Mouse (Mus musculus) intestine, embryonic 16.5 days (tissue): ENCODE results near the gene Aip. TPM values are rescaled to one million over a fixed set of nuclear protein-coding genes. Genes with fewer than 3 reads are reported as not detected.

Experiments used
- ATAC-seq: fragments of 200-750 bp; cut with Nextera tagmentation; 2 replicates; pipeline ENCODE4 v1.8.0; 2017; ENCODE audit warnings: moderate TSS enrichment, moderate library complexity
- H3K27ac ChIP-seq: fragments of 300-500 bp; sonication (generic); 2 replicates; pipeline ENCODE4 v1.5.1; 2014; ENCODE audit warnings: mild to moderate bottlenecking, low read length
- H3K27me3 ChIP-seq: fragments of 300-500 bp; sonication (generic); replicated peaks from 2 replicates; pipeline ENCODE4 v1.6.1; 2014; ENCODE audit warnings: low read length, control low read depth, mixed read lengths; ENCODE audit not compliant: control insufficient read depth, insufficient read depth
- H3K36me3 ChIP-seq: fragments of 300-500 bp; sonication (generic); 2 replicates; pipeline ENCODE4 v1.6.1; 2014; ENCODE audit warnings: low read length, control low read depth; ENCODE audit not compliant: control insufficient read depth, insufficient read depth
- H3K4me1 ChIP-seq: fragments of 300-500 bp; sonication (generic); 2 replicates; pipeline ENCODE4 v1.6.1; 2014; ENCODE audit warnings: low read length, control low read depth, mixed read lengths; ENCODE audit not compliant: control insufficient read depth, insufficient read depth
- H3K4me2 ChIP-seq: fragments of 300-500 bp; sonication (generic); 2 replicates; pipeline ENCODE4 v1.6.1; 2014; ENCODE audit warnings: low read depth, low read length, control low read depth
- H3K4me3 ChIP-seq: fragments of 300-500 bp; sonication (generic); 2 replicates; pipeline ENCODE4 v1.5.1; 2014; ENCODE audit warnings: mild to moderate bottlenecking, low read length
- H3K9ac ChIP-seq: fragments of 300-500 bp; sonication (generic); 2 replicates; pipeline ENCODE4 v1.6.1; 2014; ENCODE audit warnings: low read depth, low read length
- H3K9me3 ChIP-seq: fragments of 300-500 bp; sonication (generic); 2 replicates; pipeline ENCODE4 v1.6.1; 2016; ENCODE audit warnings: low read length, control low read depth; ENCODE audit not compliant: control insufficient read depth
- WGBS: fragments of 180-500 bp; shearing (Covaris S2); extraction: QIAGEN DNeasy Blood & Tissue Kit; methylation state at CpG from one replicate; pipeline ENCODE4 v1.1.7; 2014; 5-methylcytosine and 5-hydroxymethylcytosine counted together
- polyA plus RNA-seq: library from polyadenylated mRNA; unstranded; fragments of >200 nt; fragmentation: Nextera tagmentation; extraction: Ambion mirVana; gene quantifications from 2 replicates; pipeline ENCODE4 v1.2.1, GENCODE M21; 2015

Aip gene
- polyA plus RNA-seq, 1 experiment from 2014 or later, result 81.2 TPM

DNA sequence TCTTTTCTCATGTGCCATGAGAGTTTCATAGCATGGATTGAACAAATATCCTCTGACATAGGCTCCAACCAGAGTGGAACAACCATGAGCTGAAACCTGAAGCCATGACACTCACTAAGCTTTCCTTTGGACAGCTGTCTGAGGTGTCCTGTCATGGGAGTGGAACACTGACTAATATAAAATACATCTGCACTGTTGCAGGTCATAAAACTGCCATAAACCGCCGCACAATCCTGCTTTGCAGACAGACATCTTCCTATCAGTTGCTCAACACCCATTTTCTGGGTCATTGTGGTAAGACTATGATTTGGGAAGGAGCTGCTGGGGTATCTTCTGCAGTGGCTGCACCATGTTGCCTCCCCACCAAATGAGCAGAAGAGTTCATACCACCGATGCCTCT lies 32.9 kb downstream of the Aip start:
- no peak for ATAC-seq
- H3K4me3 ChIP-seq, result no peak overlapping the region
- no peak overlapping the region for H3K9ac ChIP-seq
- no peak overlapping the region for H3K27ac ChIP-seq
- no peaks in the 10 kb centered on the region for H3K36me3 ChIP-seq
- no peaks in the 10 kb centered on the region for H3K27me3 ChIP-seq
- H3K4me2 ChIP-seq, result no peak overlapping the region
- no peaks in the 10 kb centered on the region for H3K9me3 ChIP-seq
- H3K4me1 ChIP-seq, result peaks cover 8% of the 10 kb centered on the region
- WGBS, result 68% methylated on average over 3 of the region's 3 CpGs

DNA sequence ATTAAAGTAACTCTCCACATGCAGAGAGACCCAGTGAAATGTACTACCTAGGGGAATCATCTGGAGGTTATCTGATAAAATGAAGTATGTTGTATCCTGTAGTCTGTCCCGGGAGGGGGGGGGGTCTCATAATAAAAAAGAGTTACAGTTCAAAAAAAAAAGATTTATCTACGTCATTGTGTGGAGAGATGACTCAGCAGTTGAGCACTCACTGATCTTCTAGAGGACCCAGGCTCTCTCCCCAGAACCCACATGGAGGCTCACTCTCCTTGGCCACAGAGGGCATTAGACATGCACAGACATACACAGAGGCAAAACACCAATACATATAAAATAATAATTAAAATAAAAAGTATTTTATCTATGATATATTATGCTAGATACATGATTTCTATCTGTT lies 34.3 kb downstream of the Aip start:
- Histone ChIP-seq H3K27me3 (no peaks in the 10 kb centered on the region), H3K4me1 (peaks cover 4% of the 10 kb centered on the region), H3K4me2 (no peak overlapping the region), H3K36me3 (no peaks in the 10 kb centered on the region), H3K9ac (no peak overlapping the region), H3K27ac (no peak overlapping the region), H3K4me3 (no peak overlapping the region), H3K9me3 (no peaks in the 10 kb centered on the region)
- ATAC-seq, result no peak
- 64% methylated on average over 2 of the region's 2 CpGs for WGBS

DNA sequence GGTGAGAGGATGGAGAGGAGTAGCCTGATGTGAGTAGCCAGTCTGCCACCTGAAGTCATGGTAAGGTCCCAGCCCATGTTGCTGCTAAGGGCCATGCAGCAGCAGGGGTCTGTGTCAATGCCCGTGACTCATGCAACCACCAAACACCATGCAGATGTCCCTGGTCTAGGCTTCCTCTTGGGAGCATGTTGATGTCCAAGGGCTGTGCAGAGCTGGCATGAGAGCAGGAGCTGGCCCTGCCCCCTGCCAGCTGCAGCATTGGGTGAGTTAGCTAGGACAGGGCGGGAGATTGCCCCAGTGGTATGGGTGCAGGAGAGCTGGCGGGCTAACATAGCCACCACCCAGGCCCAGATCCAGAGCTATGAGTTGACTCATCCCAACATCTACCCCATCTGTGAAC lies 35.2 kb downstream of the Aip start:
- ATAC-seq, result no peak
- Histone ChIP-seq H3K4me2 (no peak overlapping the region), H3K4me3 (no peak overlapping the region), H3K9ac (no peak overlapping the region), H3K27me3 (no peaks in the 10 kb centered on the region), H3K27ac (no peak overlapping the region), H3K4me1 (peaks cover 4% of the 10 kb centered on the region; the same call in 1 of the 2 replicates), H3K36me3 (no peaks in the 10 kb centered on the region), H3K9me3 (no peaks in the 10 kb centered on the region)
- WGBS, result 88% methylated on average over 3 of the region's 3 CpGs

DNA sequence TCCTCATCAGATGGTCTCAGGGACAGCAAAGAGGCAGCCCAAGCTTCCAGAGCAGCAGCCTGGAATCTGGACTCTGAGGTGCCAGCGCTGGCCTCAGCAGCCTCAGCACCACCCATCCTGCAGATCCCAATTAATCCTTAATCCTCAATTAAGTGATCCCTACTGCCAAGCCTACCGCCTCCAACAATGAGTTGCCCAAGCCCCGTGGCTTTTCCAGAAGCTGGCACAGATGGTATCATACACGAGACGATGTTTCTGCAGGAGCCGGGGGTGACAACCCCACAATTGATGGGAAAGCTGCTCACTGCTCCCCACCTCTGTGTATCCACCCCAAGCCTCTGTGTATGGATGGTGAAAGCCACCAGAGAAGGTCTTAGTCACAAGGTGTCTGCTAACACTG lies 36.5 kb downstream of the Aip start:
- Histone ChIP-seq H3K4me3 (no peak overlapping the region), H3K9ac (no peak overlapping the region), H3K4me2 (no peak overlapping the region), H3K36me3 (no peaks in the 10 kb centered on the region), H3K27ac (no peak overlapping the region), H3K9me3 (no peaks in the 10 kb centered on the region), H3K4me1 (peaks cover 4% of the 10 kb centered on the region; the same call in 1 of the 2 replicates), H3K27me3 (no peaks in the 10 kb centered on the region)
- ATAC-seq, result no peak
- 79% methylated on average over 6 of the region's 6 CpGs for WGBS

DNA sequence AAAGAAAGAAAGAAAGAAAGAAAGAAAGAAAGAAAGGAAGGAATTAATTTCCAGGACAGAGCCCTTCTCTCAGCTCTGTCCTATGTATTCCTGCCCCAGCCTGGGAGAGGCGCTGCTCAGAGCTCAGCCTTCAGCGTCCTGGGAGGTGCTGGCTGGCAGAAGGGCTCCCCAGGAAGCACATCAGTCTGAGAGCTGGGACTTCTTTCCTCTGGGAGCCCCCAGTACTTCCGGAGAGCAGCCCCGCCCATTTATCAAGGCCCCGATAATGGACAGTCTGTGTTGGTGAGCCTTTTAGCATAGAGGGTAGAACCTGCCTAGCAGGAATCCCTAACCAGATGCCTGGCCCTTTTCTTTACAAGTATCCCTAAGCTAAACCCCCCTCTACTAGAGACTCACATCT lies 37.5 kb downstream of the Aip start:
- WGBS, result 33% methylated on average over 5 of the region's 5 CpGs

DNA sequence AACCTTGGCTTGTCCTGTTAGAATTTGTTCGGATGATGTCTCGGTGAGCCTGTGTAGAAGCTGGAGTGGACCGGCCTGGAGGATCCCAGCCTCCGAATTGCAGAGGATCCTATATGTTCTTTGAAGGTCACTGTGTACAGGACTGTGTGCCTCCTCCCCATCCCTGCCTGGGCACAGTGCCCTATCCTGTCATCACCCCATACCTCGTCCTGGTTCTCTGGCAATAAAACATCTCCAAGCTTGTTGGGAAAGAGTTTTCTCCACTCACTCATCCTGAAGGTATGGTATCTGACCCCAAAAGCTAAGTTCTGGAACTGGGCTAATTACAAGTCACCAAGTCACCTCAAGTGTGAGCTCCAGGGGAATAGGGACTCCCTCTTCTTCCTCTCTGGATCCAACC lies 38.6 kb downstream of the Aip start:
- Histone ChIP-seq H3K9me3 (no peaks in the 10 kb centered on the region), H3K36me3 (no peaks in the 10 kb centered on the region), H3K27me3 (no peaks in the 10 kb centered on the region), H3K4me3 (no peak overlapping the region), H3K9ac (no peak overlapping the region), H3K4me1 (no peaks in the 10 kb centered on the region), H3K27ac (no peak overlapping the region), H3K4me2 (no peak overlapping the region)
- WGBS, result 86% methylated on average over 5 of the region's 5 CpGs
- no peak for ATAC-seq

More for the DNA sequence above, 37.5 kb downstream of the Aip start:
- Histone ChIP-seq H3K9ac (no peak overlapping the region), H3K27me3 (no peaks in the 10 kb centered on the region), H3K27ac (no peak overlapping the region), H3K36me3 (no peaks in the 10 kb centered on the region), H3K4me1 (peaks cover 4% of the 10 kb centered on the region; the same call in 1 of the 2 replicates), H3K4me3 (no peak overlapping the region), H3K9me3 (no peaks in the 10 kb centered on the region), H3K4me2 (no peak overlapping the region)
- ATAC-seq, result no peak

DNA sequence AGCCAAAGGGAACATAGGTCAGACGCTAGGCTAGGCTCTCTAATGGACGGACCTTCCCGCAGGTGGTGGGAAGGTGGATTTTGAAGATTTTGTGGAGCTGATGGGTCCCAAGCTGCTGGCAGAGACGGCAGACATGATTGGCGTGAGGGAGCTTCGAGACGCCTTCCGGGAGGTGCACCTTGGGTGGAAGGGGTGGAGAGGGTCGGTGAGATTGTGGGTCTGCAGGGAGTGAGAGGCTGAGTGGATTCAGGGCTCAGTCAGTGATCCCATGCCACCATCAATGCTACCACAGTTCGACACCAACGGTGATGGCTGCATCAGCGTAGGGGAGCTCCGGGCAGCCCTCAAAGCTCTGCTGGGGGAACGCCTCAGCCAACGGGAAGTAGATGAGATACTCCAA lies 39.5 kb downstream of the Aip start:
- H3K27me3 ChIP-seq, result no peaks in the 10 kb centered on the region
- H3K36me3 ChIP-seq, result no peaks in the 10 kb centered on the region
- no peak overlapping the region for H3K4me2 ChIP-seq
- no peak for ATAC-seq
- 91% methylated on average over 15 of the region's 15 CpGs for WGBS
- no peak overlapping the region for H3K27ac ChIP-seq
- no peaks in the 10 kb centered on the region for H3K9me3 ChIP-seq
- H3K4me3 ChIP-seq, result no peak overlapping the region
- no peak overlapping the region for H3K9ac ChIP-seq
- no peaks in the 10 kb centered on the region for H3K4me1 ChIP-seq

DNA sequence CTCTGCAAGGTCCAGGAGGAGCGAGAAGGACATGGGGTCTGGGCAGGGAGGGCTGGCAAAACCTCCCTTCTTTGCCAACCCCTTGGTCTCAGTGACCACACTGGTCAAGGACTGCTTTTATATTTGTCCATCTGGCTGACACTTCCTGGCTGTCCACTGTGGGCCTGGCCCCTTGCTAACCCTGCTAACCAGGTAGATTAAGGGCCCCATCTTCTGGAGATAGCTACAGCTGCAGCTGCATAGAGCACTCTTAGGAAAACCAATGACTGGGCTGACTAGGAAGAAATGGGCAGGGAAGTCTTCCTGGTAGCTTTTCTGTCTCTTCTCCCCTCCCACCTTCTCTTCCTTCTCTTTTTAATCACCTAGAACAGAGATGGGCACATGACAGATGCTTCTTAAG lies 40.7 kb downstream of the Aip start:
- H3K4me1 ChIP-seq, result no peaks in the 10 kb centered on the region
- H3K9me3 ChIP-seq, result no peaks in the 10 kb centered on the region
- H3K9ac ChIP-seq, result no peak overlapping the region
- no peak overlapping the region for H3K4me2 ChIP-seq
- H3K27ac ChIP-seq, result no peak overlapping the region
- no peaks in the 10 kb centered on the region for H3K27me3 ChIP-seq
- no peaks in the 10 kb centered on the region for H3K36me3 ChIP-seq
- no peak overlapping the region for H3K4me3 ChIP-seq
- no peak for ATAC-seq
- WGBS, result 93% methylated on average over 1 of the region's 1 CpGs

DNA sequence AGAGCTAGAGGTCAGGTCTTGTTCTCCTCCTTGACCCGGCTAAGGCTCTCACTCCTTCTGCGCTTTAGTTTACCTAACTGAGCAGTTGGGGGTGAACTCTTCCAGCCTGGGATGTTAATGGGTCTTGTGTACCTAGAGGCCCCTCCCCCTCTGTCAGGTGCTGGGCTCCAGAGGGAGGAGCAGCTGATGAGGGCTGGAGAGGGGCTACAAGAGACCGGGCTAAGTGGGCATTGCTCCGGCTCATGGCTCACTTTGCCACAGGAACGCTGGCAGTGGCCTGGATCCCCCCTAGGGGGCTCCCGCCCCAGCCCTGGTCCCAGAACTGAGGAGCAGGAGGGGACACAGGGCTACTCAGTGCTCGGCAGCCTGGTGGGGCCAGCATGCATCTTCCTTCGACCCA lies 41.8 kb downstream of the Aip start:
- H3K27me3 ChIP-seq, result no peaks in the 10 kb centered on the region
- H3K9ac ChIP-seq, result no peak overlapping the region; the same call in 1 of the 2 replicates
- no peak for ATAC-seq
- no peaks in the 10 kb centered on the region for H3K4me1 ChIP-seq
- H3K4me2 ChIP-seq, result no peak overlapping the region
- no peaks in the 10 kb centered on the region for H3K36me3 ChIP-seq
- 33% methylated on average over 8 of the region's 8 CpGs for WGBS
- no peak overlapping the region for H3K4me3 ChIP-seq
- H3K27ac ChIP-seq, result no peak overlapping the region
- H3K9me3 ChIP-seq, result no peaks in the 10 kb centered on the region

DNA sequence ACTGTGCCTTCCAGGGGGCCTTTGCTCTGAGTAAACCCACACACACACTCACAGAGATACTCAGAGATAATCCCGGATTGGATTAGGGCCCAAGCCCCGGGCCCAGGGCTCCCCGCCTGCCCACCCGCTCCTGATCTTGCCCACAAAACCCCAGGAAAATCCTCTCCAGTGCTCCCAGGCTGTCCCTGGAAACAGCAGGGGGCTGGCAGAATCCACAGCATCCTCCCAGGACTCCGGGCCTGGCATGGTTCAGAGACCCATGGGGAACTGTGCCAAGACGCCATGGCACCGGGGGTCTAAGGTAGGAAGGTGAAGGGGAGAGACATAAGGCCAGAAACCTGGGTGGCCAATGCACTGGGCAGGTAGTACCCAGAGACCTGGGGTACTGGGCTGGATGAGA lies 42.3 kb downstream of the Aip start:
- Histone ChIP-seq H3K27me3 (no peaks in the 10 kb centered on the region), H3K36me3 (no peaks in the 10 kb centered on the region), H3K9me3 (no peaks in the 10 kb centered on the region), H3K27ac (no peak overlapping the region), H3K4me1 (no peaks in the 10 kb centered on the region), H3K4me2 (no peak overlapping the region), H3K4me3 (no peak overlapping the region), H3K9ac (no peak overlapping the region)
- ATAC-seq, result no peak
- WGBS, result 83% methylated on average over 7 of the region's 7 CpGs
